Mouse (Mus musculus) heart, embryonic 11.5 days (tissue): ENCODE measurements around the gene Eif4b. TPM values are rescaled to one million over a fixed set of nuclear protein-coding genes. Genes with fewer than 3 reads are reported as not detected.

Experiments
- ATAC-seq: fragments of 200-750 bp; cut with Nextera tagmentation; replicated peaks from 2 replicates; pipeline ENCODE4 v1.8.0; 2017; ENCODE audit warnings: moderate library complexity; ENCODE audit not compliant: insufficient number of reproducible peaks, low FRiP score, low TSS enrichment
- H3K27ac ChIP-seq: fragments of 300-500 bp; sonication (generic); 2 replicates; pipeline ENCODE4 v1.5.1; 2014; ENCODE audit warnings: mild to moderate bottlenecking, low read depth, low read length
- H3K27me3 ChIP-seq: fragments of 300-500 bp; sonication (generic); 2 replicates; pipeline ENCODE4 v1.6.1; 2014; ENCODE audit warnings: mild to moderate bottlenecking, low read length, mixed read lengths; ENCODE audit not compliant: control insufficient read depth, insufficient read depth
- H3K36me3 ChIP-seq: fragments of 300-500 bp; sonication (generic); 2 replicates; pipeline ENCODE4 v1.6.1; 2014; ENCODE audit warnings: mild to moderate bottlenecking, low read length, moderate library complexity, mixed read lengths; ENCODE audit not compliant: control insufficient read depth, insufficient read depth
- H3K4me1 ChIP-seq: fragments of 300-500 bp; sonication (generic); 2 replicates; pipeline ENCODE4 v1.6.1; 2014; ENCODE audit warnings: low read length; ENCODE audit not compliant: control insufficient read depth, insufficient read depth
- H3K4me2 ChIP-seq: fragments of 300-500 bp; sonication (generic); 2 replicates; pipeline ENCODE4 v1.6.1; 2014; ENCODE audit warnings: mild to moderate bottlenecking, moderate library complexity
- H3K4me3 ChIP-seq: fragments of 300-500 bp; sonication (generic); 2 replicates; pipeline ENCODE4 v1.5.1; 2014; ENCODE audit warnings: low read depth, low read length
- H3K9ac ChIP-seq: fragments of 300-500 bp; sonication (generic); 2 replicates; pipeline ENCODE4 v1.6.1; 2014; ENCODE audit warnings: mild to moderate bottlenecking, low read depth, low read length, moderate library complexity
- H3K9me3 ChIP-seq: fragments of 300-500 bp; sonication (generic); replicated peaks from 2 replicates; pipeline ENCODE4 v1.6.1; 2016; ENCODE audit warnings: low read length; ENCODE audit not compliant: control insufficient read depth
- WGBS: fragments of 180-500 bp; shearing (Covaris S2); extraction: QIAGEN DNeasy Blood & Tissue Kit; methylation state at CpG from one replicate; pipeline ENCODE4 v1.1.7; 2014; ENCODE audit not compliant: insufficient replicate concordance; 5-methylcytosine and 5-hydroxymethylcytosine counted together
- polyA plus RNA-seq: library from polyadenylated mRNA; unstranded; fragments of >200 nt; fragmentation: Nextera tagmentation; extraction: Ambion mirVana; gene quantifications from 2 replicates; pipeline ENCODE4 v1.2.1, GENCODE M21; 2014

Eif4b gene
- polyA plus RNA-seq, 1 experiment from 2014 or later: 71.6 TPM

GRCm38 (mm10) chr15:102133314-102133713 lies 59.7 kb downstream of the Eif4b start:
- WGBS: 85% methylated on average over 9 of the region's 9 CpGs
- no peak overlapping the region for H3K4me2 ChIP-seq

GRCm38 (mm10) chr15:102134709-102135108 lies 61.1 kb downstream of the Eif4b start:
- H3K4me2 ChIP-seq: peak overlapping the region; percentile 93; the same call in 1 of the 2 replicates
- no peak overlapping the region for H3K4me3 ChIP-seq
- 86% methylated on average over 2 of the region's 2 CpGs for WGBS

More at GRCm38 (mm10) chr15:102133314-102133713, 59.7 kb downstream of the Eif4b start:
- H3K27ac ChIP-seq: no peak overlapping the region
- no peaks in the 10 kb centered on the region for H3K27me3 ChIP-seq
- no peaks in the 10 kb centered on the region for H3K9me3 ChIP-seq
- peaks cover 7% of the 10 kb centered on the region for H3K4me1 ChIP-seq
- H3K9ac ChIP-seq: no peak overlapping the region
- H3K4me3 ChIP-seq: no peak overlapping the region
- ATAC-seq: no peak
- peaks cover 15% of the 10 kb centered on the region for H3K36me3 ChIP-seq

DNA sequence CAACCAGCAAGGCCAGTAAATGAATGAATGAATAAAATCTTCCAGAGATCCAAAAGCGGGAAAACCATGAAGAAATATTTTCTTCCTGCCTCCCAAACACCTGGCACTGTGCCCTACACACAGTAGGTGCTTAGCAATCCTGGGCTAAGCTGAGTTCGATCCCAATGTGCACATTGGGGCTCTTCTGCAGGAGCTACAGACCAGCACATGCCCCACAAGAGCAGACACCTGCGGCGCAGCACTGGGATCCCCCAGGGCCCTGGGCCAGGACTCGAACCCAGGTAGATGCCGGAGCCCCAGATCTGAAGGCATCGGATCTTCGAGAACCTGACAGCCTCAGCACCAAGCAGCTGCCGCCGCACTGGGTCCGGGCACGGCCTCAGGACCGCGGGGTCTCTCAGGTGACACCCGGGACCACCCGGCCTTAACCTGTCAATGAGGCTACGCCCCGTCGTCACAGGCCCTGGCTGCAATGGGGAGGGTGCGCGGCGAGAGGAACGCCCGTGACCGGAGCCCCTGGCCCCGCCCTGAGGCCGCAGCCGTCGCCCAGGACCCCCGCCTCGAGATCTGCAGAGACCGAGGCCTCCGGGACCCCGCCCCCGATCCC lies 62.1 kb downstream of the Eif4b start:
- H3K9ac ChIP-seq: peak overlapping the region; percentile 78
- peak overlapping the region; percentile 93 for H3K4me2 ChIP-seq
- H3K9me3 ChIP-seq: no peaks in the 10 kb centered on the region
- peaks cover 5% of the 10 kb centered on the region for H3K36me3 ChIP-seq
- H3K4me1 ChIP-seq: peaks cover 7% of the 10 kb centered on the region
- H3K27me3 ChIP-seq: no peaks in the 10 kb centered on the region
- WGBS: 3% methylated on average over 31 of the region's 35 CpGs
- ATAC-seq: peak; percentile 67
- peak overlapping the region; percentile 73 for H3K27ac ChIP-seq
- H3K4me3 ChIP-seq: peak overlapping the region; percentile 80

More at GRCm38 (mm10) chr15:102134709-102135108, 61.1 kb downstream of the Eif4b start:
- Histone ChIP-seq H3K4me1 (peaks cover 7% of the 10 kb centered on the region), H3K9me3 (no peaks in the 10 kb centered on the region), H3K27ac (no peak overlapping the region), H3K27me3 (no peaks in the 10 kb centered on the region), H3K9ac (peak overlapping the region; percentile 78; the same call in 1 of the 2 replicates), H3K36me3 (peaks cover 9% of the 10 kb centered on the region)
- no peak for ATAC-seq

DNA sequence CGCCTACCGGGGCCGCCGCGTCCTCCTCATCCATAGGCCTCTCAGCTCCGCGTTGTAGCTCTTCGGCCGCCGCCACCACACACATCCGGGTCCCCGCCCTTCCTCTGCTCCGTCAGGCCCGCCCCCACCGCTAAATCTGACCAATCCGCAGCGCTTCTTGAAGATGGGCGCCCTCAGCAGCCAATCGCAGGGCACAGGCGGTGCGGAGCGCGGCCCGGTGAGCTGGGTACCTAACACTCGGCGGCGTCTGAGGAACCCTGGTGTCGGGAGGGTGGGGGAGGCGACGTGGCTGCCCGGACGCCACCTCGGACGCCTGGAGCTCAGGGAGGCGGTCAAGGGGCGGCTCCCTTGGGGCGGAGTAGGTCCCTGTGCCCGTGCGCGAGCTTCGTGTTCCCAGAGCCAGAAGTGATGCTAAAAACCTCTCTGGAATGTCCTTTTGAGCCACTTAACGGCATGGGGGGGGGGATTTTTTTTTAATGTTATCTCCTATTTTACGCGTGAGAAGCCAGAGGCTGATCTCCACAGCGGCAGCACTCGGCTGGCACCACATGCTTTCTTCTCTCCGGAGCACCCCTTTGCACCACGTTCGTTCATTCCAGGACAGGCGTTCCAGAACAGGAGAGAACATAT lies 62.7 kb downstream of the Eif4b start, which contains the start of gene Spryd3:
Spryd3 (minus strand) TSS at position 106 of the 630 bp plus-strand sequence.
- no peaks in the 10 kb centered on the region for H3K27me3 ChIP-seq
- WGBS: 1% methylated on average over 45 of the region's 50 CpGs
- H3K27ac ChIP-seq: peak within 1 kb of the TSS; percentile 73
- H3K4me3 ChIP-seq: peak within 1 kb of the TSS; percentile 80
- H3K4me1 ChIP-seq: peaks cover 7% of the 10 kb centered on the region
- H3K36me3 ChIP-seq: peaks cover 4% of the 10 kb centered on the region
- H3K4me2 ChIP-seq: peak within 1 kb of the TSS; percentile 93
- H3K9me3 ChIP-seq: no peaks in the 10 kb centered on the region
- peak within 1 kb of the TSS; percentile 78 for H3K9ac ChIP-seq
- ATAC-seq: peak; percentile 99

DNA sequence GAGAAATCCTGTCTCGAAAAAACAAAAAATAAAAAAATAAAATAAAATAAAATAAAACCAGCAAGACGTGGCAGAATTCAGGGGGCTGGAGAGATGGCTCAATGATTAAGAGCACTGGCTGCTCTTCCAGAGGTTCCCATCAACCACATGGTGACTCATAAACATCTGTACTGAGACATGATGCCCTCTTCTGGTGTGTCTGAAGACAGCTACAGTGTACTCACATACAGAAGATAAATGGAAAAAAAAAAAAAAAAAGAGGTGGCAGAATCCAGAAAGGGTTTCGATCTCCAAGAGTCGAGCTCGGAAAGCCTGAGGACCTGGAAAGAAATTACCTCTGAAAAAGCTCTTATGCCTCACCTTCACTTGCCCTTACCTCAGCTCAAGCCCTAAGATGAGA lies 67.5 kb downstream of the Eif4b start:
- 87% methylated on average over 5 of the region's 5 CpGs for WGBS
- ATAC-seq: no peak
- peaks cover 10% of the 10 kb centered on the region for H3K4me1 ChIP-seq
- no peak overlapping the region for H3K4me3 ChIP-seq
- H3K27me3 ChIP-seq: peaks cover 26% of the 10 kb centered on the region
- no peaks in the 10 kb centered on the region for H3K9me3 ChIP-seq
- no peak overlapping the region for H3K4me2 ChIP-seq
- H3K9ac ChIP-seq: no peak overlapping the region
- no peak overlapping the region for H3K27ac ChIP-seq
- H3K36me3 ChIP-seq: no peaks in the 10 kb centered on the region

DNA sequence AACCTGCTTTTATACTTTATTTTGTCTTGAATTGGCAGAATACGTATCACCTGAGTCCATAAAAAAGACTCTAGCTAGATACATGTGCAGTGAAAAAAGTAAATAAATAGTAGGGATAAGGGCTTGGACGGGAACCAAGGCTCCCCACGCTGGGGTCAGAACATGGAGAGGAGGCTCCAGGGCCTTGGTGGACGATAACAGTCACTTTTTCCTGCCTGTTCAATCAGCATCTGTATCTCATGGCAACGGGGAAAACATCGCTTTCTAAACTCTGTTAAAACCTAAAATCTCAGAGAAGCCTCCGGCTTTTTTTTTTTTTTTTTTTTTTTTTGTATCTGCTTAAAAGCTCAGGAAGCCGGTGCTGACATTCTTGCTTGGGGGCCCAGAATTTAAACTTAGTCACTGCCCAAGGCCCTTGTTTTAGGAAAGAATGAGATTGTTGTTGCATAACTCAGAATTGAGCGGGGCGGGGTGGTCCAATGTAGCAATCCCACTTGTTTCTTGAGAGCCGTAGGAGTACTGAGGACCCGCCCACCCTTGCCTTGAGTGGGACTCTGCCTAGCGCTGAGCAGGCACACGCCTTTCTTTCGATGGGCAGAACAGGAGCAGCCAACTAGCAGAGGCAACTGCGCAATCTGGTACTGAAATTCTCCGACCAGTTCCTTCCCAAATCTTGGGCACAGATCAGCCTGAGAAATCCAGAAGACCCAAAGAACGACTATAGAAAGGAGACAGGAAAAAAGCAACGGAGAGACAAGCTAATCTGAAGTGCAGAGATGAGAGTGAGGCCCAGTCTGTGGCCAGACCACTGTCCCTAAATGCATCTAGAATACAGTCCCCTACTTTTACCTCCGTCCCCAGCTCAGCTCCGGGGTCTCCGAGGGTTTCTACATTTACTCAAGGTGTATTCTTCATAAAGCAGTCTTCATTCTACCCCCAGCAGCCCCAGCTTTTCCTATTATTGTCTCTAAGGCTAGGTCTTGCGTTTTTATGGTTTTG lies 69.6 kb downstream of the Eif4b start:
- Histone ChIP-seq H3K9ac (no peak overlapping the region), H3K27me3 (peaks cover 26% of the 10 kb centered on the region), H3K4me1 (peaks cover 17% of the 10 kb centered on the region), H3K4me2 (no peak overlapping the region), H3K27ac (no peak overlapping the region), H3K36me3 (no peaks in the 10 kb centered on the region), H3K4me3 (no peak overlapping the region), H3K9me3 (no peaks in the 10 kb centered on the region)
- WGBS: 46% methylated on average over 23 of the region's 23 CpGs
- ATAC-seq: no peak

DNA sequence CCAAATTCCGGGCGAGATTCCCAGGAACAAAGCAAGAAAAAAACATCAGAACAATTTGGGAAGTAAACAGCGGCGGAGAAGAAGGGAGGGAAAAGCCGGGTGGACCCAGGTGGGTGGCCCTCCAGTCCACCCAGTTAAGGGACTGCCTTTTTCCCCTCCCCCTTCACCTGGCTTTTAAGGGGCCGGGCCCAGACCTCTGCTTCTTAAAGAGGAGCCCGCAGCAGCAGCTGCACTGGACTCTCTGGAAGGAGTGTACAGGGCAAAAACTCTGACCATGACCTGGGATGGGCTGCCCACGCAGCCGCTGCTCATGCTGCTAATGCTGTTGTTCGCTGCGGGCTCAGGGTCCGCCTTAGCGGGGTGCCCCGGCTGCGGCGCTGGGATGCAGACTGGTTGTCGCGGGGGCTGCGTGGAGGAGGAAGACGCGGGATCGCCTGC lies 70.7 kb downstream of the Eif4b start, which contains the start of gene Igfbp6:
Igfbp6 (plus strand) TSS at position 89 of the 438 bp plus-strand sequence.
- no peak within 1 kb of the TSS for H3K27ac ChIP-seq
- WGBS: 9% methylated on average over 22 of the region's 22 CpGs
- peaks cover 26% of the 10 kb centered on the region for H3K27me3 ChIP-seq
- H3K9me3 ChIP-seq: no peaks in the 10 kb centered on the region
- peak within 1 kb of the TSS; percentile 30; the same call in 1 of the 2 replicates for H3K9ac ChIP-seq
- no peaks in the 10 kb centered on the region for H3K36me3 ChIP-seq
- no peak for ATAC-seq
- H3K4me3 ChIP-seq: peak within 1 kb of the TSS; percentile 23; the same call in 1 of the 2 replicates
- peaks cover 17% of the 10 kb centered on the region for H3K4me1 ChIP-seq
- H3K4me2 ChIP-seq: peak within 1 kb of the TSS; percentile 53

DNA sequence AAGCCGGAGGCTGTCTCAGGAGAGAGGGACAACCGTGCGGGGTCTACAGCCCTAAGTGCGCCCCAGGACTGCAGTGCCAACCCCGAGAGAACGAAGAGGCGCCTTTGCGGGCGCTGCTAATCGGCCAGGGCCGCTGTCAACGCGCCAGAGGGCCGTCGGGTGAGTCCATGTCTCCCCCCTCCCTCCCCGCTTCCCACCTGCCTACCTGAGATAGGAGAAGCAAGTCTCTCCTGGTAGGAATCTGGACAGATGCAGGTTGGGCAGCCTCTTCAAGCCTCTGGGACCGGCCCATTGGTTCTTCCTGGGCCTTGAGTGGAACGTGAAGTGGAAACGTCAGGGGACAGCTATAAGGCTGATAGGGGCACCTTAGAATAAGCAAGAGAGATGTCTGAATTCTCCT lies 71.2 kb downstream of the Eif4b start:
- Histone ChIP-seq H3K9ac (peak overlapping the region; percentile 30; the same call in 1 of the 2 replicates), H3K27me3 (peaks cover 26% of the 10 kb centered on the region)

More for the DNA sequence above, 71.2 kb downstream of the Eif4b start:
- no peak for ATAC-seq
- H3K36me3 ChIP-seq: no peaks in the 10 kb centered on the region
- peaks cover 17% of the 10 kb centered on the region for H3K4me1 ChIP-seq
- peak overlapping the region; percentile 23; the same call in 1 of the 2 replicates for H3K4me3 ChIP-seq
- 11% methylated on average over 19 of the region's 19 CpGs for WGBS
- H3K9me3 ChIP-seq: no peaks in the 10 kb centered on the region
- peak overlapping the region; percentile 53 for H3K4me2 ChIP-seq
- H3K27ac ChIP-seq: no peak overlapping the region
